Mouse (Mus musculus): ENCODE measurements around the gene Pax6. TPM values are rescaled to one million over a fixed set of nuclear protein-coding genes. Genes with fewer than 3 reads are reported as not detected.

Gene Pax6
- polyA plus RNA-seq, 1 experiment from 2014 or later = not detected

GRCm38 (mm10) chr2:105672596-105672960, 3.9 kb downstream of the Pax6 start:
- no peaks in the 10 kb centered on the region for H3K36me3 ChIP-seq (replicated peaks)
- H3K27ac ChIP-seq (replicated peaks) = no peak overlapping the region
- no peak overlapping the region for H3K9ac ChIP-seq
- no peak overlapping the region for H3K4me3 ChIP-seq (replicated peaks)
- peaks cover 100% of the 10 kb centered on the region for H3K27me3 ChIP-seq
- H3K4me2 ChIP-seq = no peak overlapping the region
- peaks cover 41% of the 10 kb centered on the region for H3K4me1 ChIP-seq (replicated peaks)
- no peak for ATAC-seq (ENCODE audit: insufficient read depth)
- H3K9me3 ChIP-seq (replicated peaks) = no peaks in the 10 kb centered on the region
- under 1% methylated on average over 16 of the region's 16 CpGs for WGBS (ENCODE audit: insufficient replicate concordance)

- H3K27ac ChIP-seq (replicated peaks) = no peak overlapping the region
- no peak overlapping the region for H3K4me3 ChIP-seq (replicated peaks)
- H3K4me1 ChIP-seq (replicated peaks) = peaks cover 41% of the 10 kb centered on the region
- H3K4me2 ChIP-seq = no peak overlapping the region
- ATAC-seq (ENCODE audit: insufficient read depth) = no peak
- H3K36me3 ChIP-seq (replicated peaks) = no peaks in the 10 kb centered on the region
- no peaks in the 10 kb centered on the region for H3K9me3 ChIP-seq (replicated peaks)
- peaks cover 100% of the 10 kb centered on the region for H3K27me3 ChIP-seq
- no peak overlapping the region for H3K9ac ChIP-seq
- WGBS (ENCODE audit: insufficient replicate concordance) = 3% methylated on average over 6 of the region's 6 CpGs
Measured at GRCm38 (mm10) chr2:105673054-105673453, 4.4 kb downstream of the Pax6 start.

GRCm38 (mm10) chr2:105673631-105674060, 4.9 kb downstream of the Pax6 start:
- Histone ChIP-seq H3K4me1 (replicated peaks) (peaks cover 39% of the 10 kb centered on the region), H3K4me2 (peak overlapping the region; percentile 62), H3K27me3 (peaks cover 100% of the 10 kb centered on the region), H3K9ac (no peak overlapping the region), H3K36me3 (replicated peaks) (no peaks in the 10 kb centered on the region), H3K27ac (replicated peaks) (no peak overlapping the region), H3K4me3 (replicated peaks) (peak overlapping the region; percentile 33; the same call in 1 of the 2 replicates), H3K9me3 (replicated peaks) (no peaks in the 10 kb centered on the region)
- 5% methylated on average over 10 of the region's 10 CpGs for WGBS (ENCODE audit: insufficient replicate concordance)
- ATAC-seq (ENCODE audit: insufficient read depth) = no peak

- Histone ChIP-seq H3K4me1 (replicated peaks) (peaks cover 34% of the 10 kb centered on the region), H3K4me2 (peak overlapping the region; percentile 62), H3K27ac (replicated peaks) (no peak overlapping the region), H3K4me3 (replicated peaks) (peak overlapping the region; percentile 33), H3K9me3 (replicated peaks) (no peaks in the 10 kb centered on the region), H3K27me3 (peaks cover 100% of the 10 kb centered on the region), H3K9ac (no peak overlapping the region), H3K36me3 (replicated peaks) (no peaks in the 10 kb centered on the region)
- WGBS (ENCODE audit: insufficient replicate concordance) = 3% methylated on average over 36 of the region's 36 CpGs
- ATAC-seq (ENCODE audit: insufficient read depth) = 0 out of 2 replicates have a peak, but pooled peaks have one; percentile 15
Measured at GRCm38 (mm10) chr2:105674061-105674874, 5.6 kb downstream of the Pax6 start.

GRCm38 (mm10) chr2:105674875-105675729, 6.4 kb downstream of the Pax6 start:
- H3K4me1 ChIP-seq (replicated peaks) = peaks cover 32% of the 10 kb centered on the region
- H3K9me3 ChIP-seq (replicated peaks) = no peaks in the 10 kb centered on the region
- no peak overlapping the region for H3K9ac ChIP-seq
- H3K4me2 ChIP-seq = peak overlapping the region; percentile 62
- ATAC-seq (ENCODE audit: insufficient read depth) = peak; percentile 62
- H3K36me3 ChIP-seq (replicated peaks) = no peaks in the 10 kb centered on the region
- WGBS (ENCODE audit: insufficient replicate concordance) = under 1% methylated on average over 49 of the region's 49 CpGs
- H3K4me3 ChIP-seq (replicated peaks) = peak overlapping the region; percentile 33
- peaks cover 100% of the 10 kb centered on the region for H3K27me3 ChIP-seq
- H3K27ac ChIP-seq (replicated peaks) = no peak overlapping the region

- no peak for ATAC-seq (ENCODE audit: insufficient read depth)
- Histone ChIP-seq H3K9me3 (replicated peaks) (no peaks in the 10 kb centered on the region), H3K9ac (no peak overlapping the region), H3K4me3 (replicated peaks) (peak overlapping the region; percentile 33), H3K27ac (replicated peaks) (no peak overlapping the region), H3K4me2 (peak overlapping the region; percentile 62), H3K4me1 (replicated peaks) (peaks cover 32% of the 10 kb centered on the region), H3K27me3 (peaks cover 100% of the 10 kb centered on the region), H3K36me3 (replicated peaks) (no peaks in the 10 kb centered on the region)
- under 1% methylated on average over 11 of the region's 11 CpGs for whole genome bisulfite sequencing (ENCODE audit: insufficient replicate concordance)
Measured at GRCm38 (mm10) chr2:105675730-105676079, 7.0 kb downstream of the Pax6 start.

GRCm38 (mm10) chr2:105676080-105676908, 7.6 kb downstream of the Pax6 start:
- ATAC-seq (ENCODE audit: insufficient read depth) = no peak
- Histone ChIP-seq H3K9ac (no peak overlapping the region), H3K27me3 (peaks cover 100% of the 10 kb centered on the region), H3K9me3 (replicated peaks) (no peaks in the 10 kb centered on the region), H3K36me3 (replicated peaks) (no peaks in the 10 kb centered on the region), H3K4me1 (replicated peaks) (peaks cover 32% of the 10 kb centered on the region), H3K4me3 (replicated peaks) (peak overlapping the region; percentile 30), H3K4me2 (peak overlapping the region; percentile 62), H3K27ac (replicated peaks) (no peak overlapping the region)
- under 1% methylated on average over 77 of the region's 77 CpGs for WGBS (ENCODE audit: insufficient replicate concordance)

GRCm38 (mm10) chr2:105676909-105677433, 8.3 kb downstream of the Pax6 start:
- H3K9ac ChIP-seq = no peak overlapping the region
- H3K36me3 ChIP-seq (replicated peaks) = no peaks in the 10 kb centered on the region
- H3K27ac ChIP-seq (replicated peaks) = no peak overlapping the region
- peaks cover 100% of the 10 kb centered on the region for H3K27me3 ChIP-seq
- no peak for ATAC-seq (ENCODE audit: insufficient read depth)
- under 1% methylated on average over 11 of the region's 11 CpGs for WGBS (ENCODE audit: insufficient replicate concordance)
- no peak overlapping the region for H3K4me2 ChIP-seq
- no peak overlapping the region for H3K4me3 ChIP-seq (replicated peaks)
- H3K4me1 ChIP-seq (replicated peaks) = peaks cover 32% of the 10 kb centered on the region
- no peaks in the 10 kb centered on the region for H3K9me3 ChIP-seq (replicated peaks)

- Histone ChIP-seq H3K27me3 (peaks cover 100% of the 10 kb centered on the region), H3K27ac (replicated peaks) (no peak overlapping the region), H3K4me3 (replicated peaks) (no peak overlapping the region), H3K9me3 (replicated peaks) (no peaks in the 10 kb centered on the region), H3K9ac (no peak overlapping the region), H3K4me1 (replicated peaks) (peaks cover 29% of the 10 kb centered on the region), H3K4me2 (no peak overlapping the region), H3K36me3 (replicated peaks) (no peaks in the 10 kb centered on the region)
- WGBS (ENCODE audit: insufficient replicate concordance) = under 1% methylated on average over 11 of the region's 11 CpGs
- ATAC-seq (ENCODE audit: insufficient read depth) = no peak
Measured at GRCm38 (mm10) chr2:105677434-105678105, 8.9 kb downstream of the Pax6 start.

- 2% methylated on average over 4 of the region's 4 CpGs for WGBS (ENCODE audit: insufficient replicate concordance)
- H3K36me3 ChIP-seq (replicated peaks) = no peaks in the 10 kb centered on the region
- H3K9ac ChIP-seq = no peak overlapping the region
- no peak overlapping the region for H3K4me3 ChIP-seq (replicated peaks)
- H3K9me3 ChIP-seq (replicated peaks) = no peaks in the 10 kb centered on the region
- H3K4me2 ChIP-seq = no peak overlapping the region
- ATAC-seq (ENCODE audit: insufficient read depth) = no peak
- H3K27me3 ChIP-seq = peaks cover 100% of the 10 kb centered on the region
- no peak overlapping the region for H3K27ac ChIP-seq (replicated peaks)
- H3K4me1 ChIP-seq (replicated peaks) = peaks cover 29% of the 10 kb centered on the region
Measured at GRCm38 (mm10) chr2:105678306-105678705, 9.6 kb downstream of the Pax6 start.

All from liver, embryonic 15.5 days (tissue).